Mouse (Mus musculus) ES-Bruce4 (cell line): ENCODE data around the gene Hist1h3d.

Experiments
- CTCF ChIP-seq: IDR thresholded peaks from one replicate; pipeline ENCODE4 v1.8.1; 2011; ENCODE audit warnings: low read depth, low read length
- EP300 ChIP-seq: IDR thresholded peaks from 2 replicates; pipeline ENCODE4 v1.6.1; 2011; ENCODE audit warnings: low read depth, low read length; ENCODE audit not compliant: insufficient read depth
- POLR2A ChIP-seq: IDR thresholded peaks from one replicate; pipeline ENCODE4 v1.8.1; 2011; ENCODE audit warnings: low read length; ENCODE audit not compliant: insufficient read depth

- TF ChIP-seq CTCF (no peak), EP300 (no peak), POLR2A (no peak)
Observed at GRCm38 (mm10) chr13:23572218-23573033, 3.1 kb upstream of the Hist1h3d start.
